Mouse (Mus musculus): Measurements from ENCODE around the gene Igfbp3. TPM values are rescaled to one million over a fixed set of nuclear protein-coding genes. Genes with fewer than 3 reads are reported as not detected.

Gene Igfbp3
- total RNA-seq, 2 experiments from 2014 or later: 0.07 TPM; not detected in 1

- no peak for ATAC-seq (ENCODE audit: poor library complexity, severe bottlenecking)
These were observed 40.1 kb downstream of the Igfbp3 start for GRCm38 (mm10) chr11:7173664-7174063.

- no peak for ATAC-seq (ENCODE audit: poor library complexity, severe bottlenecking)
These were observed 44.1 kb downstream of the Igfbp3 start for GRCm38 (mm10) chr11:7169645-7170044.

DNA sequence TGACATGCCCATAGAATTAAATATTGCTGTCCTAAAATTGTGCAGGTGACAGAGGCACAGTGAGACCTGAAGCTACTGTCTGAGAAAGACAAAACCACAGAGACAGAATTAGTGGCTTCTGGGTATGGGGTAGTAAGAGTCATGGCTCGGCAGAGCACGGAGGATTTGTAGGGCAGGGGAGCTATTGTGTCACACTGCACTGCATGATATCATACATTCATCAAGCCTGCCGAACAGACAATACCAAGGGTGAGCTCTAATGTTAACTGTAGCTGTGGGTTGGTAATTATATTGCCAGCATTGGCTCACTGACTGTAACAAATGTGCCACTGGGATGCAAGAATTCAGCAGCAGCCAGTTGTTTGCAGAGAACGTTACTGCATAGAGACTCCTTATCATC is 49.3 kb downstream of the Igfbp3 start:
- no peak for ATAC-seq (ENCODE audit: poor library complexity, severe bottlenecking)

DNA sequence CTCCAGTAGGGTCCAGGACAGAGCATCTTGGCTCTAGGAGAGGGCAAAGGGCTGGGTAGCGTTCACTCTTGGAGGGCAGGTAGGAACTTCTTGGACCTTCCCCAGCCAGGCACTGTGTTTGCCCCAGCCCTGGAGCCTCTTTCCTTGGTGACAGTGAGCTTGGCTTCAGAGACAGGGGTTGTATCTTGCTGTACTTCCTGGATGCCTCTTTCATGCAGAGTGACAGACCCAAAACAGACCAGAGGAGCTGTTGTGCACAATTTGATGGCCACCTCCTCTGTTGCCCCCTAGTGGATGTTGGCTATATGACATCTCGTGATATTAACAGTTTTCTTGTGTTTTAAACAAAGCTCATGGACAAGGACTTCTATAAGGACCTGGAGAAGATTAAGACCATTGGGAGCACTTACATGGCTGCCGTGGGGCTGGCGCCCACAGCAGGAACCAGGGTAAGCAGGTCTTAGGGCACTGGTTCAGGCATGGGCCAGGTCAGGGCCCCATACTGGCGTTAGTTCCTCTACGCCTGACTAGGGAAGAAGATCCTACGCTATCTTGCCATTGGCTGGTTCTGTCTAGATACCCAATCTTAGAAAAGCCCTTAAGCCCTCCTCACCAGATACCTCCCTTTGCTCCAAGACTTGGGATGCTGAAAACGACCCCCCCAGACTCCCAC is 52.1 kb downstream of the Igfbp3 start:
- ATAC-seq (ENCODE audit: poor library complexity, severe bottlenecking): no peak

GRCm38 (mm10) chr11:7160637-7161101 is 53.1 kb downstream of the Igfbp3 start:
- ATAC-seq (ENCODE audit: poor library complexity, severe bottlenecking): no peak

DNA sequence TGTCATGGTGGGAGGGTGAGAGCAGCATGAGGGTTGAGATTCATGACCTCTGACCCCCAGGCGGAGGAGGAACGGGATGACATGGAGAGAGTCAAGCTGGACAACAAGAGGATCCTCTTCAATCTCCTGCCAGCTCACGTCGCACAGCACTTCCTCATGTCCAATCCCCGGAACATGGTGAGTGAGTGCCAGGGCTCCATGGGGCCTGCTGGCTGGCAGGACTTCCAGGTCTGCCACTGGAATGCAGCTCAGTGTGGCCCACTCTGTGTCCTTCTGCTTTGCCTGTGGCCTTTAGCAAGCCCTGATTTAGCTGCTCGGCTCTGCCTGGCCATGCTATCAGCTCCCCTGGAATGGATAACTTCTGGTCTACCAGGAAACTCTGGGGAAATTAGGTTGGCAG is 53.6 kb downstream of the Igfbp3 start:
- no peak for ATAC-seq (ENCODE audit: poor library complexity, severe bottlenecking)

DNA sequence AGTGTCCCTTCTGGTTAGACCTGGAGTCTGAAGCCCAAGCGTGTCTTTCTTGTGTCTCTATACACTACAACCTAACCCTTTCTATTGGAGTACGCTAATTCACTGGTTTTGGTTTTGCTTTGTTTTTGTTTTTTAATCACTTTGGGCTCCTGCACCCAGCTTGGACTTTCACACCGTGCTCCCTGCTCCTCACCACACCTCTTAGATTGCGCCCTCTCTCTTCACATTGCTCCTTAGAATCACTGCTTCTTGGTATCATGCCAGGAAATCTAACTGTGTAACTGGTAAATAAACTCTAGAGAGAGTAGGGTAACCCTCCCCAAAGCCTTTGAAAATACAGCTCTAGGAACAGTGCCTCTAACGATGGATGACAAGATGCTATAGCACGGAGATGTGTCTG is 55.5 kb downstream of the Igfbp3 start:
- no peak for ATAC-seq (ENCODE audit: poor library complexity, severe bottlenecking)

- no peak for ATAC-seq (ENCODE audit: poor library complexity, severe bottlenecking)
These were observed 57.3 kb downstream of the Igfbp3 start for GRCm38 (mm10) chr11:7156427-7156826.

Other genes starting within 250 kb of the Igfbp3 start
- gene Adcy1, start 150.4 kb downstream of the Igfbp3 start, total RNA-seq (2015): not detected in 2 replicates
- not detected in 2 replicates for gene Adcy1, start 150.4 kb downstream of the Igfbp3 start, total RNA-seq (2017)
- not detected in 2 replicates for gene Gm11985, start 25.4 kb downstream of the Igfbp3 start, total RNA-seq (2015)
- not detected in 2 replicates for gene Gm11985, start 25.4 kb downstream of the Igfbp3 start, total RNA-seq (2017)
- gene Igfbp1, start 16.1 kb downstream of the Igfbp3 start, total RNA-seq (2015): not detected in 2 replicates
- gene Igfbp1, start 16.1 kb downstream of the Igfbp3 start, total RNA-seq (2017): not detected in 2 replicates